Mouse (Mus musculus): ENCODE results near the gene Slc39a13.

- TF ChIP-seq POLR2A (IDR thresholded peaks at IDR 0.05; ENCODE audit: low read depth, low read length): no peak
- TF ChIP-seq CTCF (IDR thresholded peaks at IDR 0.05; ENCODE audit: extremely low read depth, insufficient read length, insufficient replicate concordance, low read depth, low read length): peak; percentile 10; the same call in 1 of the 2 replicates
These were observed 16.9 kb downstream of the Slc39a13 start for GRCm38 (mm10) chr2:91053181-91053933.

Measured in small intestine, adult 2 months (tissue).